Mouse (Mus musculus): ENCODE data around the gene Aspscr1. TPM values are rescaled to one million over a fixed set of nuclear protein-coding genes. Genes with fewer than 3 reads are reported as not detected.

Gene Aspscr1
- total RNA-seq, 1 experiment from 2014 or later: 32.3 TPM

DNA sequence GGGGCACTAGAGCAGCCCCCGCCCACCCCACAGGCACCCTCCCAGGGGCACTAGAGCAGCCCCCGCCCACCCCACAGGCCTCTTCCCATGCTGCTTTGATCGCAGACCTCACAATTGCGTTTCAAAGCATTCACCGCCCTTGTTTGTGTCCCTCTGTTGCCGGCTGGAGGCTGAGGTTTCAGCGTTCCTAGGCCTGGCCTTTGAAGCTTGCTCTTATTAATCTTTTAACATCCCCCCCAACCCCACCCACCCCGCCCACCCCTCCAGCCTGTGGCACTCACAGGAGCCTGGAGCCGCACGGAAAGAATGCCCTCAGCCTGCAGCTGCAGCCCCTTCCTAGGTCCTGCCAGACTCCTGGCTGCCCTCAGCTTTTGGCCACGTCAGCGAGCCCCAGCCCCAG lies 34.5 kb downstream of the Aspscr1 start:
- no peak for ATAC-seq (replicated peaks; ENCODE audit: insufficient number of reproducible peaks, low FRiP score, low TSS enrichment, poor library complexity, severe bottlenecking)

DNA sequence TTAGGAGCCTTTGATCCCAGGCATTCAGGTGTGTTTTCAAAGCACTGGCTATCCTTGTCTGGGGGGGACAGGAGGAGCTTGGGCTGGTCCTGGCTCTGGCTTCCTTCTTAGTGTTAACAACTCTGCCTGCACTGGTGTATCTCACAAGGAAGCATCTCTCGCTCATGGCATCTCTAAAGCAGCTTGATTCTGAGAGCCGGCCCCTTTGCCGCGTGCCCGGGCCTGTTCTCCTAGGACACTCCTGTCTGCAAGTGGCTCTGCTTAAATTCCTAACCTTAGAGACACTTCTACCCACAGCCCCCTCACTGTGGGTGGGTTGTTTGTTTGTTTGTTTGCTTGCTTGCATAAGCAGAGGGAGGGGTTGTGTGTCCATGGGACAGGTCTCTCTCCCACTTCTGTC lies 35.2 kb downstream of the Aspscr1 start:
- ATAC-seq (replicated peaks; ENCODE audit: insufficient number of reproducible peaks, low FRiP score, low TSS enrichment, poor library complexity, severe bottlenecking): no peak

DNA sequence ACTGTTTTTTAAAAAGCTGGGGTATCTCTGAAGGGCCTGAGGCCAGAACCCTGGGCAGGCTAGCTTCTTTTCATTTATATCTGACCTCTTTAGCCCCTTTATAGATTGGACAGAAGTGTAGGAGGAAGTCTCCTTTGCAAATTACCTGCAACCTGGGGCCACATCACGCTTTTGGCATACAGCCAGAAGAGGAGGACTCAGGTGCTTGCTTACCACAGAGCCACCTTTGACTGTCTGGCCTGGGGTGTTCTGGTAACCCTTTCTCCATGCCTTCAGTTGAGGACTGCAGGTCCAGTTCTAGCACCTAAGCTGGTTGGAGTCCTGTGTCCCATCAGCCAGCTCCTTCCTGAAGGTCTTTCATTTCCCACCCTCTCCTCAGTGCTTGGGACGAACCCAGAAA lies 36.8 kb downstream of the Aspscr1 start:
- no peak for ATAC-seq (replicated peaks; ENCODE audit: insufficient number of reproducible peaks, low FRiP score, low TSS enrichment, poor library complexity, severe bottlenecking)

DNA sequence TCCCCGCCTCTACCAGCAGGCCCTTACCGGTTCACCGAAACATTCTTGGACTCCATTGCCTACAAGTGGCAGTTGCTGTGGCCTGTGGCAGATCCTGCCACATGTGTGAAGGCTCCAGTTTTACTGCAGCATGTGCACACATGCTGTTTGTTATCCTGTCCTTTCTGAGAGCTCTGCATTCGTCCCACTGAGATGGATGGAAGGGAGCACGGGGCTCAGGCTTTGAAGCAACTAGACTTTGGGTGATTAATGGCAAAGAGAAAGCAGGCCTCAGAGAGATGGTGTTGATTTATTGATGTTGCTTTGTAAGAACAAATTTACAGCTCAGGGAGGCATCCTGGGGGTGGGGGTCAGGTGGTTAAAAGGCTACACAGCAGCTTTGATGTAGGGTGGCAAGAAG lies 37.9 kb downstream of the Aspscr1 start:
- no peak for ATAC-seq (replicated peaks; ENCODE audit: insufficient number of reproducible peaks, low FRiP score, low TSS enrichment, poor library complexity, severe bottlenecking)

DNA sequence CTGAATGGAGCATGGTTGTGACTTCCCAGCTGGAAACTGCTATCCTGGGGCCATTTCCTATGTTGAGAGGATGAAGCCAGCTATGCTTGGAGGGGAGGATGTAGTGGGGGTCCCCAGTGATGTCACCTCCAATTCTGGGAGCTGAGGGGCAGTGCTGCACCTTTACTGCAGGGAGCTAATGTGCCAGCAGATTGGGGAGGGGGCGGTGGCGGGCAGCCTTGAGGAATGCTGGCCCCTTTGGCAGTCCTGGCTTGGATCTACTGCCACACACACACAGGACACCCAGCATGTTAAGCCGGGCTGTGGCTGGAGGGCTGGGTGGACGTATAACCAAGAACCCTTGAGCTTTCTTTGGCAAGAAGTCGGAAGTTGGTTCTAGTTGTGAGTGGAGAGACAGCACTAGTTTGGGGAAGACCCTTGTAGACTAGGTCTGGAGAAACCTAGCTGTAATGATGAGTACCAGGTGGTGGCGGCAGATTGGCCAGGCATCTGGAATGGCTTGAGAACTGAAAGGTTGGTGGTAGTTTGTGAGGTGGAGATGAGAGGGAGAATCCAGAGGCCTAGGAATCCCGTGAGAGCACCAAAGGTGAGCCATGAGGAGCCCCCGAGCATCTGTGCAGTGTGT lies 39.3 kb downstream of the Aspscr1 start:
- ATAC-seq (replicated peaks; ENCODE audit: insufficient number of reproducible peaks, low FRiP score, low TSS enrichment, poor library complexity, severe bottlenecking): no peak

DNA sequence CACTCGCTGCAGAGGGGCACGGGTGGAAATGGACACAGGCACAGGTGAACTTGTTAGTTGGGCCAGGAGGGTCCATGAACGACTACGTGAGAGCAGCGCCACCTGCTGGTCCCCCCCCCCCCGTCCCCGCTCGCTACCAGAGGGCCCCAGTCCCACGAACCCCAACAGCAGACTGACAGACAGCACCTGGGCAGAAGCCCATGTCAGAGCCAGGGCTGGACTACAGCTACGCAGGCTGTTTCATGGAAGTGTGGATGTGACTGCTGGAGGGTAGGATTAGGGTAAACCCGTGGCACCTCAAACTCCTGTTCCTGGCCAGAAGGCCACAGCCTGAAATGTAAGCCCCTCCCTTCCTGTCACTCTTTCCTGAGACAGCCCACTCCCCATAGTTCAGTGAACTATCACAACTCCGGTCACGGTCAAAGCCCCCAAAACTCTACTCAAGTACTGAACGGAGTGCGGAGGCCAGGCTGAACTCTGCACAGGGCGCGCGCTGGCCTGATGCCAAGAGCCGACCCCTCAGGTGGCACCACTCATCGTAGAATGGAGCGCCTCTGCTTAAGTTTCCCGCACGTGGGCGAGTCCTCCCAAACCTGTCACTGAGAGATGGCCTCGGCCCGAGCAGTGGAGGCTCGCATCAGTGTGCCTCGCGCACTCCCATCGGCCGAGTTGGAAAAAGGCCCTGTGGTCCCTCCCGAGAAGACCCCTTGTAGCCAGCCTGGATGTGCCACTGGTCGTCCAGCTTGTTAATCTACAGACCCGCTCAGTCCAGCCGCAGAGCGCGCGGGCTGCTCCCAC lies 40.2 kb downstream of the Aspscr1 start:
- ATAC-seq (replicated peaks; ENCODE audit: insufficient number of reproducible peaks, low FRiP score, low TSS enrichment, poor library complexity, severe bottlenecking): no peak

DNA sequence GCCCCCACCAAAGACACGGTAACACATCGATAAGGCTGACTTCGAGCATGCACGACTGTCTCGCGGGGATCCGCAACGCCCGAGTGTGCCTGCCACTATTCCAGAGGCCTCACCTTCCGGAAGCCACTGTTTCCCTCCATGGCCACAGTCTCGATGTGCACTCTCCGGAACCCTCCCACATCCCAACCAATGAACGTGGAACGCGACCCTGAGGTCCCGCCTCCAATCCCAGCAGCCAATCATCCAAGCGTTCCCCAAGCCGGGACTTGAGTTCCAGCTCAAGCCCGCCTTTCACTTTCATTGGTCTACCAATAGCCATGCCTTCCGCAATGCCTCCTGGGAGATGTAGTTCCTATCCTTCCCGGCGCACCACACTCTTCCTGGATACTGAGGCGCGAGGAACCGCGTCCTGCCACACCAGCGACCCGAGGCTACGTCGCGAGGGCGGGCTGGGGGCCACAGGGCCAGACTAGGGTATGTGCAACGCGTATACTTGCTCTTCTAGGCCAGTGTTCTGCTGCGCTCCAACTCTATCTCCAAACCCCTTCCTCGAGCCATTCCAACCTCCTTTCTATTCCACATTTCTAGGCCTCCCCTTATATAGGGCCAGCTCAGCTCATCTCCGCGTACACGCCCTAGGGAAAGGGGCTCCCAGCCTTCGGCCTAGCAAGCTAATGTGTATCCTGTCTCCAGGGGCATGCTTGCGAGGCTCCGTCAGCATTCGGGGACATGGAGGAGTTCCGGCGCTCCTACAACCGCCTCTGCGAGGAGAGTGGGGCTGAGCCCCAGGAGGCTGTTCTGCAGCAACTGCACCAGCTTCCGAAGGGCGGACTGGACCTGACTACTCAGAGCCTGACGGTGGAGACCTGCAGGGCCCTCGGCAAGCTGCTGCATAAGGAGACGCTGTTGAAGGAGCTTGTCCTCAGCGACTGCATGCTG lies 41.1 kb downstream of the Aspscr1 start, which contains the start of the genes Cenpx and Lrrc45:
Gene Cenpx (minus strand): TSS at position 159 of the 939 bp plus-strand sequence.
Gene Lrrc45 (plus strand): TSS at position 346 of the 939 bp plus-strand sequence.
- ATAC-seq (replicated peaks; ENCODE audit: insufficient number of reproducible peaks, low FRiP score, low TSS enrichment, poor library complexity, severe bottlenecking): peak; percentile 95

DNA sequence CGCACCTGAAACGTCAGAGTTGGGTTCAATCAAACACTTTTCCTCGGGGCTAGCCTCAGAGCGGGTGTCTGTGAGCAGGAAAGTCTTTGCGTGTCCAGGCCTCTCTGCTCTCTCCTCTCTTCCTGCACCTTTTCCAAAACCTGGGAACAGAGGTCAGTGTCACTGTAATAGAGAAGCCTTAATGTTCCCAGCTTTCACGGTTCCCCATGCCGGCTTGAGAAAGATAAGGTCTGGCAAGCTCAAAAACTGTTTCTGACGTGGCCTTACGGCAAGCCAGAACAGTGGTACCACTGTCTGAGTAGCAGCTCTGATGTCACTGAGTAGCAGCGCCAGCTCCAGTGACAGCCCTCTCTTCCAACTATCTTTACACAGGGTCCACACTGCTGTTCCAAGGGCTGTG lies 41.8 kb downstream of the Aspscr1 start:
- no peak for ATAC-seq (replicated peaks; ENCODE audit: insufficient number of reproducible peaks, low FRiP score, low TSS enrichment, poor library complexity, severe bottlenecking)

DNA sequence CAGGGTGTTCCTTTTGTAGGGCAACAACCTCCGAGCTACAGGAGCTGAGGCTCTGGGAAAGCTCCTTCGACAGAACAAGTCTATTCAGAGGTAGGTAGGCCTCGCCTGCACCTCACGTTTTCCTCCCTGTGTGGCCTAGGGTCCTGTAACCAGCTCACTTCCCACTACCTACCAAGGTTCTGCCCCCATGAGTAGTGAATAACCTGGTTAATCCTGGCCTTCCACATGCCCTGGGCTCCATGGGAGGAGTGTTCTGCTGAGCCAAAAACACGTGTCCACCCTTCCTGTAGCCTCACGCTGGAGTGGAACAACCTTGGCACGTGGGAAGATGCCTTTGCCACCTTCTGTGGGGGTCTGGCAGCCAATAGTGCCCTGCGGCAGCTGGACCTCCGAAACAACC lies 42.4 kb downstream of the Aspscr1 start:
- no peak for ATAC-seq (replicated peaks; ENCODE audit: insufficient number of reproducible peaks, low FRiP score, low TSS enrichment, poor library complexity, severe bottlenecking)

DNA sequence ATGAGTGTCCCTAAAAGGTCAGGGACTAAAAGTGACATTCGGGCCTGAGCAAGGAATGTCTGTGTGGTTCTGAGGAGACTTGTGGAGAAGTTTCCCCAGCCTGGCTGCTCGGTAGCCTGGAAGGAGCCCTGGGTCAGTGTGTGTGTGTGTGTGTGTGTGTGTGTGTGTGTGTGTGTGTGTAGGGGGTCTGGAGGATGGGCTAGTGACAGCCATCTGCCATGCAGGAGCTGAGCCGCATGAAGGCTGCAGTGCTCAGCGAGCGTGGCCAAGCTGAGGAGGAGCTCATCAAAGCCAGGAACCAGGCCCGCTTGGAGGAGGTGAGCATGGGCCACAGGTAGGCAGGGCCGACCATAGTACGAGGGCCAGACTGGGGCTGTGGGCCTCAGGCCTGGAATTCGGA lies 46.5 kb downstream of the Aspscr1 start:
- ATAC-seq (replicated peaks; ENCODE audit: insufficient number of reproducible peaks, low FRiP score, low TSS enrichment, poor library complexity, severe bottlenecking): no peak

DNA sequence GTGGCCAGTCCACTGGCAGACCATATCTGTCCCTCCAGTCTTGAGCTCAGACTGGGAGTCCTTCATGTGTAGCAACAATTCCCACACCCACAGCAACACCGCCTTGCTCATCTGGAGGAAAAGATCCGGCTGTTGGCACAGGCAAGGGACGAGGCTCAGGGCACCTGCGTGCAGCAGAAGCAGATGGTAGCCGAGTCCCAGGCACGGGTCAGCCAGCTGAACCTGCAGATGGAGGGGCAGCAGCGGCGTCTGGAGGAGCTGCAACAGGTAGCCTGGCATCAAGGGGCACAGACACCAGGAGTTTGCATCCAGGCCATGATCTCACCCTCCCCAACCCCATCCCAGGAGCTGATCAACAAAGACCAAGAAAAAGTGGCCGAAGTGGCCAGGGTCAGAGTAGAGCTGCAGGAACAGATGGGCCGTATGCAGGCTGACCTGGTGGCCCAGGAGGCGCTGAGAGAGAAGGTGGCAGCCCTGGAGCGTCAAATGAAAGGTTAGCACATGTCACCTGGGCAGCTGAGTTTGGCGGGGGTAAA lies 47.1 kb downstream of the Aspscr1 start:
- no peak for ATAC-seq (replicated peaks; ENCODE audit: insufficient number of reproducible peaks, low FRiP score, low TSS enrichment, poor library complexity, severe bottlenecking)

DNA sequence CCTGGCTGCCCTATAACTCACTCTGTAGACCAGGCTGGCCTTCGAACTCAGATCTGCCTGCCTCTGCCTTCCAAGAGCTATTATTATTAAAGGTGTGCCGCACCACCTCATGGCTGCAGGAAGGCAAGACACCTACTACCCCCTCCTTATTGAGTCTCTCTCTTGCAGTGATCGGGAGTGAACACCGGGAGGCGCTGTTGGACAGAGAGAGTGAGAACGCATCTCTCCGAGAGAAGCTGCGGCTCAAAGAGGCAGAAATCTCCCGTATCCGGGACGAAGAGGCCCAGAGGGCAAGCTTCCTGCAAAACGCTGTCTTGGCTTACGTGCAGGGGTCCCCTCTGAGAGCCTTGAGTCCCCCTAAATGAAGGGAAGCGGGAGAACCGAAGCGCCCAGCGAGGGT lies 47.7 kb downstream of the Aspscr1 start:
- peak; percentile 82 for ATAC-seq (replicated peaks; ENCODE audit: insufficient number of reproducible peaks, low FRiP score, low TSS enrichment, poor library complexity, severe bottlenecking)

DNA sequence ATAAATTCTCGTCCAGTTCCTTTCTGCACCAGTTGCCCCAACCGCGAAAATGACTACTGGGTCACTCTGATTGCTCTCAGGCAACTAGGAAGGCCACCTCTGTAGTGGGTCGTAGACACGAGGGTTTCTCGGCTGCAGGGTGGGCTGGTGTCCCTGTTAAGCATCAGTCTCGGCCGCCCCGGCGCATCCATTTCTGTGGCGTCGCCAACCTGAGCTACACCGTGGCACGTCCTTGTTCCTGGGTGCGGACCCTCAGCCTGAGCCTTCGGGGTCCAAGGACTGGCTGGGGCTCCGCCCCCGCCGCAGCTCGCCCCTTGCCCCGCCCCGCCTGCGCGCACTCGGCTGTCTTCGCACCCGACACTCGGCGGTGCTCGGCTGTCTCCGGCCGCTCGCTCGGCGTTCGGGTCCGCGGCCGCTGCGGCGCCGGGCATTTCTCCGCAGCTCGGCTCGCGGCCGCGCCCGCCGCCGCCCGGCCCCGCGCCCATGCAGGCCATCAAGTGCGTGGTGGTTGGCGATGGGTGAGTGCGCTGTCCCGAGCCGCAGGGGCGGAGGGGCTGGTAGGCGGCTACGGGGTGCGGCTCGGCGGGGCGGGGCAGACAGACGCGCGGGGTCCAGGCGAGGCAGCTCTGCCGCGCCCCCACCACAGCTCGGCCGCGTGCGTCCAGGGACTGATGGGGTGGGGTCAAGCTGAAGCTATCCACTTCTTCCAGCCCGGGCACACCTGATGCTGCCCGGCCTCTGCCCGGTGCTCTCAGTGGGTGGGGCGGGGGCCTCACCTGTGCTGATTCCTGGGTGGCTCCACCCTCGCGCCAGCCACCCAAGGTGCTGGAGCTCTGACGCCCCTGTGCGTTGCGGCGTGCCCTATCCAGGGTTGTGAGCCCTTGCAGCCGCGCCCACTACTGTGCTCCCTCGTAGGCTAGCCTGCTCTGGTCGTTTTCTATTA lies 48.6 kb downstream of the Aspscr1 start, which contains the start of gene Rac3:
Gene Rac3 (plus strand): TSS at position 347 of the 943 bp plus-strand sequence.
- no peak for ATAC-seq (replicated peaks; ENCODE audit: insufficient number of reproducible peaks, low FRiP score, low TSS enrichment, poor library complexity, severe bottlenecking)

DNA sequence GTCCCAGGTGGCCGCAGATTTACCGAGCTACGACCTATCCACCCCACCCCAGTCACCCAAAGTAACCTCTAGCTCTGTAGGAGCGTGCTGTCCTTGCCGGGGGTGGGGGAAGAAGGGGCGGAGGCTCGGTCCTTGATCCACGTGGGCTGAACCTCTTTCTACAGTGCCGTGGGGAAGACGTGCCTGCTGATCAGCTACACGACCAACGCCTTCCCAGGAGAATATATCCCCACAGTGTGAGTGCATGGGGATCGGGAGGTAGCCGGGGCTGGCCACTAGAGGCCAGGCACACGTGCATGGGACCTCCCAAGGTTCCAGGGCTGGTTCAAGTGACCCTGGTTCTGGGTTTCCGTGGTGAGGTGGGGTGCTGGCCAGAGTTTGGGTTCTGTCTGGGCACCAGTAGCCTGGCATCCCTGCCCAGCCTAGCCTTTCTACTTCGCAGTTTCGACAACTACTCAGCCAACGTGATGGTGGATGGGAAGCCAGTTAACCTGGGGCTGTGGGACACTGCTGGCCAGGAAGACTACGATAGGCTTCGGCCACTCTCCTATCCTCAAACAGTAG lies 49.4 kb downstream of the Aspscr1 start:
- ATAC-seq (replicated peaks; ENCODE audit: insufficient number of reproducible peaks, low FRiP score, low TSS enrichment, poor library complexity, severe bottlenecking): no peak

DNA sequence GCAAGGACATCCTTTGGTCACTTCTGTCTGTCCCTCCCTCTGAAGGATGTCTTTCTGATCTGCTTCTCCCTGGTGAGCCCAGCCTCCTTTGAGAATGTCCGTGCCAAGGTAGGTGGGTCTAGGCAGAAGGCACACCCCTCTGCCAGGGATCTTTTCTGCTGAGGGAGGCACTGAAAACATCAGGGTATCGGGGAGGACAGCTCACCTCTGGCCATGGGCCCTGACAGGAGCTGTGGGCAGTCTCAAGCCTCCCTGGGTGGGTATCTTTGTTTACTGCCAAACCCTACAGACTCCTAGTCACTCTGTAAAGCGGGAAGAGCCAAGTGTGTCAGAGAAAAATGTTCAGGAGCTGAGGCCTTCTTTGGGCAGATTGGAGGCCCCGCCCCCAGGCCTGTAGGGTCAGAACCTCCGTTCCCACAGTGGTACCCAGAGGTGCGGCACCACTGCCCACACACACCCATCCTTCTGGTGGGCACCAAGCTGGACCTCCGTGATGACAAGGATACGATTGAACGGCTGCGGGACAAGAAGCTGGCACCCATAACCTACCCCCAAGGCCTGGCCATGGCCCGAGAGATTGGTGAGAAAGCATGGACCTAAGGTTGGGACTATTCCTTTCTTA lies 50.1 kb downstream of the Aspscr1 start:
- ATAC-seq (replicated peaks; ENCODE audit: insufficient number of reproducible peaks, low FRiP score, low TSS enrichment, poor library complexity, severe bottlenecking): no peak

DNA sequence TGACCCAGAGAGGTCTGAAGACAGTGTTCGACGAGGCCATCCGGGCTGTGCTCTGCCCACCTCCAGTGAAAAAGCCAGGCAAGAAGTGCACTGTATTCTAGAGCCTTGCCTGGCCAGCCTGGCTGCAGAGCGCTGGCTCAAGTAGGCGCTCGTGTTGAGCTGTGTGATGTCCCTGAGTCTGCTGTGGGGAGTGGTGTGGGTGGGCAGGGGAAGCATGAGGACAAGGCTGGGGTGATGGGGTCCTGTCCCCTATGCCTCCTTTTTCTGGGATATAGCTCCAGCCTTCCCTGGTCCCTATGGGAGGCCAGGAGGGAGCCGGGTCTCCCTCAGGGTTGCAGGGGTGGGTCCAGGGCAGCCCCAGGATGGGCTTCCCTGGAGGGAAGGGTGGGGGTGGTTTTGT lies 50.7 kb downstream of the Aspscr1 start:
- no peak for ATAC-seq (replicated peaks; ENCODE audit: insufficient number of reproducible peaks, low FRiP score, low TSS enrichment, poor library complexity, severe bottlenecking)
